Mouse (Mus musculus) bone marrow macrophage, adult 2 months (primary cell): Measurements from ENCODE around the gene Heatr1. TPM values are rescaled to one million over a fixed set of nuclear protein-coding genes. Genes with fewer than 3 reads are reported as not detected.

Experiments
- H3K27ac ChIP-seq: 2 replicates; pipeline ENCODE4 v1.5.1; 2012; ENCODE audit warnings: low read depth, low read length; ENCODE audit not compliant: insufficient read depth
- H3K4me1 ChIP-seq: 2 replicates; pipeline ENCODE4 v1.6.1; 2012; ENCODE audit warnings: low read length; ENCODE audit not compliant: control insufficient read depth, insufficient read depth
- H3K4me3 ChIP-seq: 2 replicates; pipeline ENCODE4 v1.5.1; 2012; ENCODE audit warnings: mild to moderate bottlenecking, low read length, moderate library complexity; ENCODE audit not compliant: insufficient read depth
- CTCF ChIP-seq: IDR thresholded peaks from 2 replicates; pipeline ENCODE4 v1.5.1; 2012; ENCODE audit warnings: low read depth, mild to moderate bottlenecking, low read length, moderate library complexity
- POLR2A ChIP-seq: IDR thresholded peaks from 2 replicates; pipeline ENCODE4 v1.6.1; 2012; ENCODE audit warnings: mild to moderate bottlenecking, low read depth, low read length, borderline replicate concordance
- polyA plus RNA-seq: library from polyadenylated mRNA; stranded (reverse); fragments of >200 nt; gene quantifications from 2 replicates; pipeline ENCODE4 v1.2.4, GENCODE M21; 2012; ENCODE audit not compliant: missing spikeins, insufficient read depth, insufficient read length

Heatr1 gene
- polyA plus RNA-seq = 10.6 and 12.0 TPM in 2 replicates

GRCm38 (mm10) chr13:12394609-12395505, at the start of gene Heatr1:
Gene Heatr1, plus strand, starts transcription at chr13:12395027.
- Histone ChIP-seq H3K4me1 (peaks cover 13% of the 10 kb centered on the region), H3K27ac (peak within 1 kb of the TSS; percentile 23; the same call in 1 of the 2 replicates)

GRCm38 (mm10) chr13:12346837-12347236, 48.0 kb upstream of the Heatr1 start:
- H3K4me3 ChIP-seq = no peak overlapping the region
- H3K27ac ChIP-seq = no peak overlapping the region
- H3K4me1 ChIP-seq = no peaks in the 10 kb centered on the region
- TF ChIP-seq CTCF = no peak
- no peak for TF ChIP-seq POLR2A

More at GRCm38 (mm10) chr13:12394609-12395505, at the start of gene Heatr1:
- no peak for TF ChIP-seq POLR2A
- TF ChIP-seq CTCF = no peak
- peak within 1 kb of the TSS; percentile 92 for H3K4me3 ChIP-seq

DNA sequence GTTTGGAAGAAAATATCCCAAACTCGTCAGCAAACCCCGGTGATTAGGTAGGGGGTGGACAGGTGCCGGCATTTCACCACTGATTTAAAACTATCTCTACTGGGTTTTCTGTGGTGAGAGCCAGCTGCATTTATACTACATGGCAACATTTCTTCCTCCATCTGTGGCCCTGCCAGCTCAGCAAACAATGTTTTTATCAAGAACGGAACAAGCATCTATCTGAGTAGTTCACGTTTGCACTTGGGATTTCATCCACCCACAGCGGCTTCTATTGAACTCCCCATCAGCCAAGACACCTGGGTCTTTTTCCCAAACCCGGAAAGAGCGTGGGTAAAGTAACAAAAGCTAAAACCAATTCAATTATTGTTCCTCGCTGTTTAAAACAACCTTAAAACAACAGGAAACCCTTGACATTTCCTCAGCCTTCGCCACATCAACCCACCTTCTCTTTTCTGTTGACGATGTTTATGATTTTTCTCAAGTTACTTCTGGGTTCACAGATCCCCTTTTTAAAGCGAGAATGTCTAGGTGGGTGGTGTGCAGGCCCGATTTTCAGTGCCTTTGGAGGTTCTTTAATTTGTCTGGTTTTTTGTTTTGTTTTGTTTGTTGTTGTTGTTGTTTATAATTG, 45.5 kb upstream of the Heatr1 start:
- H3K27ac ChIP-seq = no peak overlapping the region
- H3K4me3 ChIP-seq = no peak overlapping the region
- no peaks in the 10 kb centered on the region for H3K4me1 ChIP-seq
- TF ChIP-seq POLR2A (no peak), CTCF (no peak)

GRCm38 (mm10) chr13:12356184-12356583, 38.6 kb upstream of the Heatr1 start:
- H3K4me3 ChIP-seq = no peak overlapping the region
- no peaks in the 10 kb centered on the region for H3K4me1 ChIP-seq
- TF ChIP-seq POLR2A (no peak), CTCF (no peak)
- no peak overlapping the region for H3K27ac ChIP-seq

DNA sequence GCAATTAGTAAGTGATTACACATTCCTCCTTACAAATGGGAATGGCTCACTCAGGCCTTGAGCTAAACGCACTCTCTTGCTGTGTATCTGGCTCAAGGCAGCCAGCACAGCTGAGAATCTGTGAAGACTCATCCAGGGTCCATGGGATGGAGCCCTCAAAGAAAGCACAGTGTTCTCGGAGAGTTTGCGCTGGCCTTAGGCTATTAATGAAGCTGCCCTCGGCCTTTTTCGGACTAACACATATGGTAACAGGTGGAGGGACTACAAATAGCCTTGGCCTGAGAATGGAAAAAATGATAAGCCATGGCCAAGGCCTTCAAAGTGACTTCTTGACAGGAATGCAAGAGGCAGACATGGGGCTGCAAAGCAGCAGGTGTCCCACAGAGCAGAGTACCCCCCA, 37.3 kb upstream of the Heatr1 start:
- TF ChIP-seq POLR2A (no peak), CTCF (no peak)
- H3K4me1 ChIP-seq = no peaks in the 10 kb centered on the region
- no peak overlapping the region for H3K27ac ChIP-seq
- H3K4me3 ChIP-seq = no peak overlapping the region

DNA sequence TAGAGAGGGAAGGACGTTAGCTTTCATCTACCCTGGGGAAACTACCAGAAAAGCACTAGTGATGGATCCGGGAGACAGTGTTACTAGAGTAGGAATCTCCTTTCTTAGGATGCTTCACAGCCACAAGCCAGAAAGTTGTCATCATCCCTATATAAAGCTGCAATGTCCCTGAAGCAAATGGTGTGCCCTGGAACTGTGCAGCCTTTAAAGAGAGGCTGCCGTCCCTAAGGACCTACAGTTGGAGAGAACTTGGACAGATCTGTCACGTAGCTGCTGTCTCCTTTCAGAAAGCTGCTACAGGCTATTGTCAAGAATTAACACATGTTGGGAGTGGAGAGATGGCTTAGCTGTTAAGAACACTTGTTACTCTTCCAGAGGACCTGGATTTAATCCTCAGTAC, 33.3 kb upstream of the Heatr1 start:
- no peaks in the 10 kb centered on the region for H3K4me1 ChIP-seq
- no peak for TF ChIP-seq CTCF
- no peak for TF ChIP-seq POLR2A
- H3K4me3 ChIP-seq = no peak overlapping the region
- no peak overlapping the region for H3K27ac ChIP-seq

- TF ChIP-seq CTCF (no peak), POLR2A (no peak)
- H3K27ac ChIP-seq = no peak overlapping the region
- peaks cover 5% of the 10 kb centered on the region; the same call in 1 of the 2 replicates for H3K4me1 ChIP-seq
- no peak overlapping the region for H3K4me3 ChIP-seq
Measured at GRCm38 (mm10) chr13:12369041-12369621, 25.7 kb upstream of the Heatr1 start.

DNA sequence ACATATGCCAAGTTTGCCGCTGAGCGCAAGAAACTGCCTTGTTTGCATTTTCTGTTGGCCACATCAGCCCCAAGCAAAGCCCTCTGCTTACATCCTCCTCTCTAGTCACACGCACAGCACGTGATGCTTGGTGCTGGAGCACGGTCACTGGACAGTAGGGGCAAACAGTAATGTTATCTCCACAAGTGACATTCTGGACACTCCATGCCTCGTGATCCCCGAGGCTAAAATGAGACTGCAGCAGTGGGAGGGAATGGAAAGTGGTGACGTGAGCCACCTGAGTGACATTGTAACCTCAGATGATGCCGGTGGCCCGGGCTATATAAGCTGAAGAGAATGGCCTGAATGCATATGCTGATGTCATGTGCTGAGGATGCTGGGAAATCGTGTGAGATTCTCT, 24.9 kb upstream of the Heatr1 start:
- Histone ChIP-seq H3K4me3 (no peak overlapping the region), H3K4me1 (peaks cover 5% of the 10 kb centered on the region; the same call in 1 of the 2 replicates), H3K27ac (no peak overlapping the region)
- TF ChIP-seq CTCF (no peak), POLR2A (no peak)

DNA sequence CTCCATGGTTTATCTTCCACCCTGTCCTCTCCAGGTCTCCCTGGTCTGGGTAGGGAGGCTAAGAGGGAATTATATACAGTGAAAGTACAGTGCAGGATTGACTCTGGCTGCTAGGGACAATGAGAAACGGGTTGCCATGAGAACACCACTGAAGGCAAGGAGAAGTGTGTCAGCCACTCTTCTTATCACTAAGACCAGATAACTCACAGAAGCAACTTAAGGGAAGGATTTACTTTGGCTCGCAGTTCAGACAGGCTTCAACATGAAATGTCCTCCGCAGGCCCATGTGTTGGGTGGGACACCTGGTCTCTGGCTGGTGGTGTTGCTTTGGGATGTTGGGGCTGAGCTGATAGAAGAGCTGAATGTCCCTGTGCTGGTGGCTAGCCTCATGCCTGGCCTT, 22.1 kb upstream of the Heatr1 start:
- TF ChIP-seq POLR2A (no peak), CTCF (no peak)
- H3K27ac ChIP-seq = no peak overlapping the region
- H3K4me1 ChIP-seq = peaks cover 5% of the 10 kb centered on the region; the same call in 1 of the 2 replicates
- no peak overlapping the region for H3K4me3 ChIP-seq
